Mouse (Mus musculus): ENCODE measurements around the gene Cpt1a.
A peak's percentile ranks its signal among the peaks of the same experiment; 100 is the strongest.

Gene Cpt1a

GRCm38 (mm10) chr19:3322261-3322969 is at the start of gene Cpt1a:
TSS of gene Cpt1a (plus strand) at chr19:3322334.
- peak; percentile 69 for DNase-seq

- no peak for DNase-seq
Measured at GRCm38 (mm10) chr19:3273331-3273730, 48.8 kb upstream of the Cpt1a start.

- DNase-seq = no peak
Measured at GRCm38 (mm10) chr19:3275744-3276365, 46.3 kb upstream of the Cpt1a start.

- DNase-seq = no peak
Measured at GRCm38 (mm10) chr19:3281886-3282285, 40.2 kb upstream of the Cpt1a start.

GRCm38 (mm10) chr19:3282572-3283467 is 39.3 kb upstream of the Cpt1a start, which contains the start of the genes Mrpl21 and Ighmbp2:
TSS of gene Mrpl21 (plus strand) at chr19:3282901.
TSS of gene Ighmbp2 (minus strand) at chr19:3283017.
- DNase-seq = peak; percentile 95

GRCm38 (mm10) chr19:3289006-3289405 is 33.1 kb upstream of the Cpt1a start:
- DNase-seq = no peak

GRCm38 (mm10) chr19:3292028-3292427 is 30.1 kb upstream of the Cpt1a start:
- DNase-seq = peak; percentile 71

GRCm38 (mm10) chr19:3292993-3293392 is 29.1 kb upstream of the Cpt1a start:
- DNase-seq = no peak

GRCm38 (mm10) chr19:3295245-3295644 is 26.9 kb upstream of the Cpt1a start:
- no peak for DNase-seq

GRCm38 (mm10) chr19:3297034-3297433 is 25.1 kb upstream of the Cpt1a start:
- no peak for DNase-seq

GRCm38 (mm10) chr19:3297775-3298174 is 24.4 kb upstream of the Cpt1a start:
- DNase-seq = peak; percentile 58

- no peak for DNase-seq
Measured at GRCm38 (mm10) chr19:3304017-3304416, 18.1 kb upstream of the Cpt1a start.

GRCm38 (mm10) chr19:3307175-3307949 is 14.8 kb upstream of the Cpt1a start:
- DNase-seq = no peak

GRCm38 (mm10) chr19:3319341-3319740 is 2.8 kb upstream of the Cpt1a start:
- DNase-seq = no peak

GRCm38 (mm10) chr19:3320086-3320485 is 2.0 kb upstream of the Cpt1a start:
- peak; percentile 46 for DNase-seq

GRCm38 (mm10) chr19:3320801-3321200 is 1.3 kb upstream of the Cpt1a start:
- peak; percentile 20 for DNase-seq

GRCm38 (mm10) chr19:3321617-3322016 is 517 bp upstream of the Cpt1a start:
- peak; percentile 87 for DNase-seq

GRCm38 (mm10) chr19:3323201-3323621 is 1.1 kb downstream of the Cpt1a start:
- DNase-seq = peak; percentile 91

GRCm38 (mm10) chr19:3323753-3324270 is 1.7 kb downstream of the Cpt1a start:
- DNase-seq = peak; percentile 91

GRCm38 (mm10) chr19:3324271-3324811 is 2.2 kb downstream of the Cpt1a start:
- peak; percentile 55 for DNase-seq

GRCm38 (mm10) chr19:3324931-3325711 is 3.0 kb downstream of the Cpt1a start:
- peak; percentile 96 for DNase-seq

All from kidney, adult 9 months (tissue).